Mouse (Mus musculus): ENCODE measurements at regions not wholly inside any gene's neighbourhood (a gene's known extent, or its start where the extent isn't known, plus 50 kb on each side); places are given as distances from the start of the nearest gene placed in this dataset.
A peak's percentile ranks its signal among the peaks of the same experiment; 100 is the strongest.

- DNase-seq = peak in 1 of 2 experiments; percentile 4
- intact Hi-C loops (cut with DNase I) = no loop called here
Observed at GRCm38 (mm10) chr15:54677660-54678059, 793.0 kb downstream of the Gm7489 start.
